Mouse (Mus musculus) midbrain, embryonic 12.5 days (tissue): Measurements from ENCODE around the gene Gh. TPM values are rescaled to one million over a fixed set of nuclear protein-coding genes. Genes with fewer than 3 reads are reported as not detected.
A peak's percentile ranks its signal among the peaks of the same experiment; 100 is the strongest.

ENCODE experiments used
- ATAC-seq: fragments of 200-750 bp; cut with Nextera tagmentation; 2 replicates; pipeline ENCODE4 v1.8.0; 2017; ENCODE audit warnings: low read depth, moderate TSS enrichment, moderate library complexity; ENCODE audit not compliant: low FRiP score
- H3K27ac ChIP-seq: fragments of 300-500 bp; sonication (generic); replicated peaks from 2 replicates; pipeline ENCODE4 v1.5.1; 2016; ENCODE audit warnings: mild to moderate bottlenecking
- H3K27me3 ChIP-seq: fragments of 300-500 bp; sonication (generic); 2 replicates; pipeline ENCODE4 v1.6.1; 2016; ENCODE audit warnings: mild to moderate bottlenecking
- H3K36me3 ChIP-seq: fragments of 300-500 bp; sonication (generic); 2 replicates; pipeline ENCODE4 v1.6.1; 2016
- H3K4me1 ChIP-seq: fragments of 300-500 bp; sonication (generic); 2 replicates; pipeline ENCODE4 v1.6.1; 2016
- H3K4me2 ChIP-seq: fragments of 300-500 bp; sonication (generic); replicated peaks from 2 replicates; pipeline ENCODE4 v1.6.1; 2016; ENCODE audit warnings: mild to moderate bottlenecking, moderate library complexity
- H3K4me3 ChIP-seq: fragments of 300-500 bp; sonication (generic); 2 replicates; pipeline ENCODE4 v1.5.1; 2016; ENCODE audit warnings: mild to moderate bottlenecking
- H3K9ac ChIP-seq: fragments of 300-500 bp; sonication (generic); replicated peaks from 2 replicates; pipeline ENCODE4 v1.6.1; 2016; ENCODE audit warnings: mild to moderate bottlenecking, moderate library complexity
- H3K9me3 ChIP-seq: fragments of 300-500 bp; sonication (generic); 2 replicates; pipeline ENCODE4 v1.6.1; 2016; ENCODE audit warnings: mild to moderate bottlenecking
- WGBS: fragments of 180-500 bp; shearing (Covaris S2); methylation state at CpG from one replicate; pipeline ENCODE4 v1.1.7; 2016; 5-methylcytosine and 5-hydroxymethylcytosine counted together
- polyA plus RNA-seq: library from polyadenylated mRNA; unstranded; fragments of >200 nt; fragmentation: Nextera tagmentation; extraction: Ambion mirVana; gene quantifications from 2 replicates; pipeline ENCODE4 v1.2.1, GENCODE M21; 2016

Gh gene
- polyA plus RNA-seq, 1 experiment from 2014 or later: not detected

DNA sequence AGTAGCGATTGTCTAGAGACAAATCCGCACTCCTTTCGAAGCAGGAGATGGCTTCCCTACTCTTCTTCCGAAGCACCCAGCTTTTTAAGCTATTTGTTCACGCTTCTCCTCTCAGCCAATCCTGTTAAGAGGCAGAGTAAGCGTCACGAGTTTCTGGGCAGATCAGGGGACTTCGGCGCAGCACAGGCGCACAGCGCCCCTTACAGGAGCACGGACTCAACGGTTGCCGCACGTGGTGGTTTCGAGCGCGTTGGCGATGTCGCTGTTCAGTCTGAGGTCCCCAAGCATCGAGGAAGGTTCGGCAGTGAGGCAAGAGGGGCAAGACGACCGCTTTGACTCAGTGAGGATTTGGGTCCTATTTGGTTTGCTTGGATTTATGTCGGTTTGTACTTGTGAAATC is 25.2 kb downstream of the Gh start, which contains the start of gene Tcam1:
TSS of gene Tcam1 (plus strand) at position 219 of the 400 bp plus-strand sequence.
- no peaks in the 10 kb centered on the region for H3K36me3 ChIP-seq
- H3K9me3 ChIP-seq: no peaks in the 10 kb centered on the region
- peaks cover 10% of the 10 kb centered on the region for H3K27me3 ChIP-seq
- H3K9ac ChIP-seq: no peak within 1 kb of the TSS
- H3K4me2 ChIP-seq: peak within 1 kb of the TSS; percentile 41
- peaks cover 22% of the 10 kb centered on the region for H3K4me1 ChIP-seq
- ATAC-seq: peak; percentile 31
- WGBS: 10% methylated on average over 25 of the region's 25 CpGs
- H3K4me3 ChIP-seq: peak within 1 kb of the TSS; percentile 10; the same call in 1 of the 2 replicates
- H3K27ac ChIP-seq: no peak within 1 kb of the TSS

DNA sequence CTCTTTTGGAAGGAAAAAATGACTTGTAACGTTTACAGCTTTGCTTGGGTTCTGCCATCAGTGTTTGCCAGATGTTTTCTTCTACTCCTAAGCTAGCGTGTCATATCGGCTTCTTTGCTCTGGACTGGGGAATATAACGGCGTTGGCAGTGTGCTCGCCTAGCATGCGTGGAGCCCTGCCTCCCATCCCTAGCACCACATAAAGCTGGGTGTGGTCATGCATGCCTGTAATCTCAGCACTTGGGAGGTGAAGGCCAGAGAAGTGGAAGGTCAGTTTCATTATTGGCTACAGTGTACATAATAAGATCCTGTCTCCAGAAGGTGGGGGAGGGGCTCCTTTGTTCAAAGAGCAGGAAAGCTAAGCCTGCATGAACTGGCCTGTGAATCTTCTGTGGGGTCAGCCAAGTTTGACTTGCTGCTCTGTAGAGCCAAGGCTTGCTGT is 26.7 kb downstream of the Gh start:
- Histone ChIP-seq H3K9ac (no peak overlapping the region), H3K4me2 (no peak overlapping the region), H3K27ac (no peak overlapping the region), H3K9me3 (no peaks in the 10 kb centered on the region), H3K4me3 (no peak overlapping the region), H3K36me3 (no peaks in the 10 kb centered on the region), H3K4me1 (peaks cover 33% of the 10 kb centered on the region), H3K27me3 (peaks cover 10% of the 10 kb centered on the region)
- 91% methylated on average over 7 of the region's 7 CpGs for WGBS
- ATAC-seq: no peak

DNA sequence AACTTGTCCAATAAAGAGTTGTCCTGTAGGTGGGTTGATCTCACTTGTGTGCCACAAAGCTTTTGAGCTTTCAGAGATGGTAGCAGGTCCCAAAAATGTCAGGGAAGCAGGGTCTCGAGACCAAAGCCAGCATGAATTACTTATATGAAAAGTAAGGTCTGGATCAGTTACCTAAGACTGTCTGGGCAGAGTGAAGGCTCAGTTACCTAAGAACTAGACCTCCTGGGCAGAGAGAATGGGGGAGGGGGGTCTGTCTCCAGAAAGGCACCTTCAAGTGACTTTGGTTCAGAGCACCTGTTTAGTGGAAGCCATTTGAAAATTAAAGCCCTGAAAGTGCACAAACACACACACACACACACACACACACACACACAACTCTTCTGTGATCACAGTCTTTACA is 27.3 kb downstream of the Gh start:
- no peaks in the 10 kb centered on the region for H3K36me3 ChIP-seq
- no peaks in the 10 kb centered on the region for H3K9me3 ChIP-seq
- H3K4me1 ChIP-seq: peaks cover 33% of the 10 kb centered on the region
- H3K9ac ChIP-seq: no peak overlapping the region
- no peak overlapping the region for H3K4me3 ChIP-seq
- ATAC-seq: no peak
- no peak overlapping the region for H3K4me2 ChIP-seq
- no peak overlapping the region for H3K27ac ChIP-seq
- WGBS: 82% methylated on average over 1 of the region's 1 CpGs
- peaks cover 10% of the 10 kb centered on the region for H3K27me3 ChIP-seq

- Histone ChIP-seq H3K4me2 (peak overlapping the region; percentile 72; the same call in 1 of the 2 replicates), H3K9me3 (no peaks in the 10 kb centered on the region), H3K9ac (no peak overlapping the region), H3K4me1 (peaks cover 38% of the 10 kb centered on the region), H3K4me3 (no peak overlapping the region), H3K36me3 (no peaks in the 10 kb centered on the region), H3K27ac (no peak overlapping the region), H3K27me3 (peaks cover 10% of the 10 kb centered on the region)
- WGBS: 99% methylated on average over 6 of the region's 6 CpGs
- ATAC-seq: no peak
Observed at GRCm38 (mm10) chr11:106273811-106274210, 27.9 kb downstream of the Gh start.

- H3K4me1 ChIP-seq: peaks cover 43% of the 10 kb centered on the region
- ATAC-seq: peak; percentile 9; the same call in 1 of the 2 replicates
- peaks cover 5% of the 10 kb centered on the region for H3K27me3 ChIP-seq
- WGBS: 20% methylated on average over 16 of the region's 16 CpGs
- no peaks in the 10 kb centered on the region for H3K9me3 ChIP-seq
- no peaks in the 10 kb centered on the region for H3K36me3 ChIP-seq
- H3K9ac ChIP-seq: peak overlapping the region; percentile 61
- H3K4me3 ChIP-seq: peak overlapping the region; percentile 87
- peak overlapping the region; percentile 91 for H3K27ac ChIP-seq
- H3K4me2 ChIP-seq: peak overlapping the region; percentile 72
Observed at GRCm38 (mm10) chr11:106273311-106273684, 28.4 kb downstream of the Gh start.

DNA sequence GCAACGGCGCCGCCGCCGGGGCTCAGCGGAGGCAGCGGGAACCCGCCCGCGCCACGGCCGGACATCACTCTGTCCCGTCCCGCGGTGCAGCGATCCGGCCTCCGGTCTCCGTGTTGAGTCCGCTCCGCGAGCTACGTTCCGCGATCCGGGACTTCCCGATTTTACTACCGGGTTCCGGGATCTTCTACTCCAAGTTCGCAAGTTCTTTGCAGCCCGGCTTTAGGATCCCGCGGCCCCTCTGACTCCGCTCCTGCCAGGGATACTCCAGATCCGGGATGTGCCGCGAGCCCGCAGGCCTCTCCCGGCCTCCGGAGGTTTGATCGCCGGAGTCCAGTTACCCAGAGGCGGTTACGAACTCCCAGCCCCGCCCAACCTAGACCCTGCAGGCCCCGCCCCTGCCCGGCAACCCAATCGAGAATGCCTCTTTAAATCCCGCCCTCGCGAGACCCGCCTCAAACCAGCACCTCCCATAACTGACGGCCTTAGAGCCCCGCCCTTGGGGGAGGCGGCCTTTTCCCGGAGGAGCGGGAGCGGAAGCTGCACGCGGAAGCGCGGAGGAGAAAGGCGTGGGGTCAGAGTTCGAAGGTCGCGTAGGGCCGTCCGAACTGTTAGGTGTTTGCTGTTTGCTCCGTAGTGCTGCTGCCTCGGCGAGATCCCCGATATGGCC is 28.9 kb downstream of the Gh start, which contains the start of gene Smarcd2:
TSS of gene Smarcd2 (minus strand) at position 329 of the 667 bp plus-strand sequence.
- under 1% methylated on average over 68 of the region's 72 CpGs for WGBS
- H3K27ac ChIP-seq: peak within 1 kb of the TSS; percentile 91
- H3K27me3 ChIP-seq: peaks cover 4% of the 10 kb centered on the region; the same call in 1 of the 2 replicates
- H3K36me3 ChIP-seq: no peaks in the 10 kb centered on the region
- ATAC-seq: peak; percentile 92
- peak within 1 kb of the TSS; percentile 96 for H3K9ac ChIP-seq
- no peaks in the 10 kb centered on the region for H3K9me3 ChIP-seq
- H3K4me2 ChIP-seq: peak within 1 kb of the TSS; percentile 72
- peaks cover 48% of the 10 kb centered on the region for H3K4me1 ChIP-seq
- H3K4me3 ChIP-seq: peak within 1 kb of the TSS; percentile 87

DNA sequence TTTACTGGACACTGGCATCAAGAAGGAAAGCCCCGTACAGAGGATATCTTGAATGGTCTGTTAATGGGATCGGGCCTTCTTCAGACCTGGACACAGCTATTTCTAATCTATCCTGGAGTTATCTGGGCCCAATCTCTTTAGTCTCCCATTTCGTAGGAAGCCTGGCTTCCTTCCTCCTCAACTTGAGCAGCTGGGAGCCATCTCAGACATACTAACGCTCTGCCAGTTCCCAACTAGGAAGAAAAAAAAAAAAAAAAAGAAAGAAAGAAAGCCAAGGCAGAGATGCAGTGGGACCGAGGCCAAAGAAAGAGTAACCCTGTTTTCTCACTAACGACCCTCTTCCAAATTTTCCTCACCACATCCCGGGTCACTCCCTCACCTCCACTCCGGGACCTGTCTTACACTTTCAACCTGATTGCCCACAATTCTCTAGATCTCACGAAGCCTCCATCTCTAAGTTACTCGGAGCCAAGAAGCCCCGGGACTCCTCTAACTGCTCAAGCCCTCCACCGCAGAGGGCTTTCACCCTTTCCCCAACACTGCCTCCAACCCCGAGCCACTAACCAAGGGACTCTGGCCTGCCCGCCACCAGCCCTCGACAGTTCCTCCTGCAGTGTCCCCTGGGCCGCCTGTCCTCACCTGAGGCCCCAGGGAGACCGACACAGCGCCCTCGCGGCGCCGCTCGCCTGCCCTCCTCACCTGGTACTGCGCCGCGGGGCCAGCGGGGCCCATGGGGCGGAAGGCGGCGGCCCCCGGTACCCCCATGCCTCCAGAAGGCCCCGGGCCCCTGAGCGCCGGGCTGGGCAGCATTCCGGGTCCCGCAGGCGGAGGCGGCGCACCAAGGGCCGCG is 29.6 kb downstream of the Gh start:
- peaks cover 49% of the 10 kb centered on the region for H3K4me1 ChIP-seq
- peak overlapping the region; percentile 87 for H3K4me3 ChIP-seq
- H3K9ac ChIP-seq: peak overlapping the region; percentile 96
- H3K36me3 ChIP-seq: peaks cover 4% of the 10 kb centered on the region
- H3K27ac ChIP-seq: peak overlapping the region; percentile 91
- H3K9me3 ChIP-seq: no peaks in the 10 kb centered on the region
- 3% methylated on average over 31 of the region's 41 CpGs for WGBS
- no peaks in the 10 kb centered on the region for H3K27me3 ChIP-seq
- peak; percentile 25; the same call in 1 of the 2 replicates for ATAC-seq
- H3K4me2 ChIP-seq: peak overlapping the region; percentile 72

DNA sequence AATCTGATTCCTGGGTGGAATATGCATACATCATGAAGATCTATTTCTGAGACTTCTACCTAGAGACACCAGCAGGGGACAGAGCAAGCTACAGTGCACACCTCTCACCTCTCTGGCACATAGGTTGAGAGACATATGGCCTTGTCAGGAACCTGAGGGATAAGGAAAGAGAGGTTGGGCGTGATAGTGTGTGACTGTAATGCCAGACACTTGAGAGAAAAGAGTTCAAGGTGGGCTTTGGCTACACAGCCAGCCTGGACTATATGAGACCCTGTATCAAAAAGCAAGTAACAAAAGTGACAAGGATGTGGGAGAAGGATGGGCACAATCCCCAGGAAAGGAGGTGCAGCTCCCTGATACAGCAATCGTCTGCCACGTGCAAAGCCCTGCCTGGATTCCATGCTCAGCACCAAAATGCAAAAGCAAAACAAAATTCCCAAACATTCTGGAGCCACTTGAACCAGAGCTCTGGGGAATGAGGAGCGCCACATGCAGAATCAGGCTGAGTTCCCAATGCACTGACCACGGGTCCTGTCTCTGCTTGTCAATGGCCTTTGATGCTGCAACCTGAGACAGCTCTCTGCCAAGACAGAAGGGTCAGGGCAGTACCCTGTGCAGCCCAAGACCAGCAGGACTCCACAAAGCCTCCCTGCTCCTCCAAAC is 30.4 kb downstream of the Gh start:
- Histone ChIP-seq H3K4me1 (peaks cover 45% of the 10 kb centered on the region), H3K9ac (peak overlapping the region; percentile 96), H3K4me3 (peak overlapping the region; percentile 87), H3K27ac (no peak overlapping the region), H3K27me3 (no peaks in the 10 kb centered on the region), H3K4me2 (peak overlapping the region; percentile 72), H3K36me3 (peaks cover 12% of the 10 kb centered on the region), H3K9me3 (no peaks in the 10 kb centered on the region)
- 46% methylated on average over 5 of the region's 5 CpGs for WGBS
- no peak for ATAC-seq

DNA sequence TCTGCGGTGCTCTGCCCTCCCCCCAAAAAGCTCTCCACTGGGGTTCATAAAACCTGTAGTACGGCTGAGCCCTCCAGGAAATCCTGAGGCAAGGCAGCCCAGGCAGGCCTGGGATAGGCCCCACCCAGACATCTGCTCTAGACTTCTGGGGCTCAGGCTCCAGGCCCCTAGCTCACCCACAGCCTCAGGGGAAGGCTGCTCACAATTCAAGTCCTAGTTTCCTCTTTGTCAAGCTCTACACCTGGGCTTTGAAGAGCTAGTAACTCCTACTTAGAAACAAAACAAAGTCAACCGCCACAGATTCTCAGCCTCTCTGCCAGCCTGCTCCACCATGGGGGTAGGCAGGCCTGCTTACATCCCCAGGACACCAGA is 32.6 kb downstream of the Gh start:
- Histone ChIP-seq H3K4me1 (peaks cover 36% of the 10 kb centered on the region), H3K9ac (no peak overlapping the region), H3K4me3 (no peak overlapping the region)

DNA sequence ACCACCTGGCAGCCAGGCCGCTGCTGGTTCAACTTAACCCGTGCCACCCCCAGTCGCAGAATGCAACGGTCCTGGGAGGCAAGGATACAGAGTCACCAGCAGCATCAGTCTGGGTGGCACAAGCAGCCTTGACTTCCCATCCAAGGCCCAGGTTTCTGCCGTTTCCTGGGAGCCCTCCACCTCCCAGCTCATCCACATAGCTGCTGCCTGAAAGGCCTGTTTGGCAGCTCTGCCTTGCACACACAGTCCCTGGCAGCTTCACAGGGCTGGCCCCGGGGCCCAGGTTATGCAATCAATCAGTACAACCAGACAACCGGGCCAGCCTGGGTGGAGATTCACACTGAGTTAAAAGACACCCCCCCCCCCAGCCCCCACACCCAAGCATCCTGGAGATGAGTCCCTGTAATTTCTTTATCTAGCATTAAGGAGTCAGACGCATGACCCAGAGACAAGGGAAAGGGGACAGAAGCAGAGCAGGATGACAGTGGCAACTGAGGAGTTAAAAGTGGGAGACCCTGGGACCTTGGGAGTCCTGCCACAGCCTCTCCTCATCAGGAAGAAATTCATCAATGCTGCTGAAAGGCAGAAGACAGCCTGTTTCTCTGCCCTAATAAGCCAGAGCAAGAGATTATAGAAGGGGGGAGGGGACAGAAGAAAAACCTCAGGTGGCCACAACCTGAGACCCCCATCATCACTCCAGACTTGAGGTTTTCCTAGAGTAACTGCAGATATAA is 33.2 kb downstream of the Gh start:
- Histone ChIP-seq H3K36me3 (peaks cover 39% of the 10 kb centered on the region), H3K4me1 (peaks cover 36% of the 10 kb centered on the region), H3K4me3 (no peak overlapping the region), H3K9ac (peak overlapping the region; percentile 39), H3K27me3 (no peaks in the 10 kb centered on the region), H3K9me3 (no peaks in the 10 kb centered on the region), H3K4me2 (peak overlapping the region; percentile 15; the same call in 1 of the 2 replicates), H3K27ac (peak overlapping the region; percentile 76)
- 80% methylated on average over 8 of the region's 8 CpGs for WGBS
- ATAC-seq: no peak

More for the DNA sequence above, 32.6 kb downstream of the Gh start:
- Histone ChIP-seq H3K27ac (peak overlapping the region; percentile 76), H3K36me3 (peaks cover 34% of the 10 kb centered on the region), H3K27me3 (no peaks in the 10 kb centered on the region), H3K4me2 (no peak overlapping the region; the same call in 1 of the 2 replicates), H3K9me3 (no peaks in the 10 kb centered on the region)
- WGBS: 66% methylated on average over 3 of the region's 3 CpGs
- ATAC-seq: no peak

GRCm38 (mm10) chr11:106267871-106268270 is 33.8 kb downstream of the Gh start:
- H3K9ac ChIP-seq: 0 out of 2 replicates have a peak overlapping the region, but pooled peaks have one; percentile 39
- H3K4me3 ChIP-seq: no peak overlapping the region
- H3K4me1 ChIP-seq: peaks cover 32% of the 10 kb centered on the region
- no peak overlapping the region for H3K4me2 ChIP-seq
- peaks cover 46% of the 10 kb centered on the region for H3K36me3 ChIP-seq
- 75% methylated on average over 5 of the region's 5 CpGs for WGBS
- H3K27ac ChIP-seq: peak overlapping the region; percentile 76
- H3K27me3 ChIP-seq: no peaks in the 10 kb centered on the region
- H3K9me3 ChIP-seq: no peaks in the 10 kb centered on the region
- no peak for ATAC-seq
